ENCODE assay signal across 10 mouse cellular contexts in genomic region chr19:45013581-45014225, GRCm38 (mm10). TPM values are rescaled to one million over a fixed set of nuclear protein-coding genes. Genes with fewer than 3 reads are reported as not detected.
DNase-seq lines count a peak whose midpoint lies in the region; ATAC-seq lines count a peak whose summit lies in the region.
"Had no signal": no experiment of that assay in that cellular context is flagged by ENCODE, and none has a peak within 500 bp of the region (broad histone marks: within the 10 kb centered on the region; RNA-seq: fewer than 3 reads in every experiment).

No protein-coding gene starts in this region.

- H3K27ac ChIP-seq in heart, embryonic 10.5 days = peak overlapping the region; percentile 99
- H3K27ac ChIP-seq in lung, embryonic 16.5 days (ENCODE audit: low read length) = peak overlapping the region; percentile 100
- peak overlapping the region; percentile 99 for H3K27ac ChIP-seq in intestine, embryonic 15.5 days
- peak overlapping the region; percentile 99; the same call in 1 of the 2 replicates for H3K27ac ChIP-seq in stomach, embryonic 14.5 days (ENCODE audit: low read length)

- peak overlapping the region; percentile 11; the same call in 1 of the 2 replicates for H3K9ac ChIP-seq in lung, embryonic 16.5 days (ENCODE audit: low read length)
- no peak overlapping the region; the same call in 1 of the 2 replicates for H3K9ac ChIP-seq in intestine, embryonic 15.5 days
- H3K9ac ChIP-seq in stomach, embryonic 14.5 days (replicated peaks; ENCODE audit: low read depth, low read length) = no peak overlapping the region; the same call in 1 of the 2 replicates

- H3K4me3 ChIP-seq in heart, embryonic 10.5 days = peak overlapping the region; percentile 82
- H3K4me3 ChIP-seq in lung, embryonic 16.5 days (ENCODE audit: low read length) = no peak overlapping the region
- H3K4me3 ChIP-seq in intestine, embryonic 15.5 days (replicated peaks) = peak overlapping the region; percentile 5; the same call in 1 of the 2 replicates
- H3K4me3 ChIP-seq in stomach, embryonic 14.5 days (ENCODE audit: low read depth, low read length) = no peak overlapping the region

- peaks cover 47% of the 10 kb centered on the region for H3K4me1 ChIP-seq in heart, embryonic 10.5 days
- peaks cover 25% of the 10 kb centered on the region for H3K4me1 ChIP-seq in lung, embryonic 16.5 days (replicated peaks; ENCODE audit: control insufficient read depth, insufficient read depth, low read length)
- H3K4me1 ChIP-seq in intestine, embryonic 15.5 days (replicated peaks) = peaks cover 15% of the 10 kb centered on the region
- peaks cover 16% of the 10 kb centered on the region; the same call in 1 of the 2 replicates for H3K4me1 ChIP-seq in stomach, embryonic 14.5 days (ENCODE audit: control insufficient read depth, insufficient read depth, low read length)

- no peak overlapping the region for H3K4me2 ChIP-seq in lung, embryonic 16.5 days (ENCODE audit: low read depth, low read length)
- peak overlapping the region; percentile 83 for H3K4me2 ChIP-seq in intestine, embryonic 15.5 days (replicated peaks)
- H3K4me2 ChIP-seq in stomach, embryonic 14.5 days (replicated peaks; ENCODE audit: low read depth, low read length) = peak overlapping the region; percentile 91; the same call in 1 of the 2 replicates

- no peak for DNase-seq in heart, embryonic 10.5 days (ENCODE audit: low spot score)
- DNase-seq in heart, adult 8-10 months (ENCODE audit: low spot score) = no peak
- DNase-seq in lung, postnatal 14 days = no peak
- no peak for DNase-seq in cerebellum, adult 11 months
- no peak for DNase-seq in adrenal gland, adult 18-20 months (ENCODE audit: low spot score in 2 of 2)
- DNase-seq: cerebellum, postnatal 25 days had no signal

- WGBS in heart, embryonic 10.5 days = 60% methylated on average over 6 of the region's 6 CpGs
- WGBS in lung, embryonic 16.5 days = 57% methylated on average over 6 of the region's 6 CpGs
- 46% methylated on average over 6 of the region's 6 CpGs for WGBS in intestine, embryonic 15.5 days
- 45% methylated on average over 6 of the region's 6 CpGs for WGBS in stomach, embryonic 14.5 days

- ATAC-seq in lung, embryonic 16.5 days (ENCODE audit: low read depth) = no peak
- no peak for ATAC-seq in intestine, embryonic 15.5 days
- ATAC-seq in stomach, embryonic 14.5 days (ENCODE audit: insufficient number of reproducible peaks, insufficient read depth, low FRiP score, low read depth) = no peak

- no peaks in the 10 kb centered on the region for H3K9me3 ChIP-seq in heart, embryonic 10.5 days
- no peaks in the 10 kb centered on the region for H3K9me3 ChIP-seq in lung, embryonic 16.5 days (ENCODE audit: control insufficient read depth, low read length)
- no peaks in the 10 kb centered on the region for H3K9me3 ChIP-seq in intestine, embryonic 15.5 days
- no peaks in the 10 kb centered on the region for H3K9me3 ChIP-seq in stomach, embryonic 14.5 days (ENCODE audit: control insufficient read depth, low read depth, low read length)

- H3K36me3 ChIP-seq in heart, embryonic 10.5 days = peaks cover 34% of the 10 kb centered on the region
- H3K36me3 ChIP-seq in lung, embryonic 16.5 days (ENCODE audit: control insufficient read depth, insufficient read depth, low read length) = peaks cover 19% of the 10 kb centered on the region
- H3K36me3 ChIP-seq in intestine, embryonic 15.5 days = peaks cover 19% of the 10 kb centered on the region
- peaks cover 26% of the 10 kb centered on the region for H3K36me3 ChIP-seq in stomach, embryonic 14.5 days (ENCODE audit: control insufficient read depth, insufficient read depth, low read length)

- no peaks in the 10 kb centered on the region for H3K27me3 ChIP-seq in heart, embryonic 10.5 days (ENCODE audit: insufficient read depth, poor library complexity, severe bottlenecking)
- no peaks in the 10 kb centered on the region for H3K27me3 ChIP-seq in lung, embryonic 16.5 days (ENCODE audit: control insufficient read depth, insufficient read depth, low read depth, low read length)
- H3K27me3 ChIP-seq in intestine, embryonic 15.5 days (replicated peaks) = no peaks in the 10 kb centered on the region
- H3K27me3 ChIP-seq in stomach, embryonic 14.5 days (ENCODE audit: control insufficient read depth, insufficient read depth, low read length) = no peaks in the 10 kb centered on the region

RNA-seq across cellular contexts. Expression of gene Lzts2, which starts 0.5 kb away (rescaled TPM):
- 47.5 and 61.4 TPM in 2 replicates for polyA plus RNA-seq in heart, embryonic 10.5 days (2016; fragmentation: Nextera tagmentation; extraction: Ambion mirVana)
- total RNA-seq in heart, adult 8-10 months (2022) = 10 to 100 TPM; 53.9 to 70.5 (median 63.8) TPM
- polyA plus RNA-seq in lung, embryonic 16.5 days (2015; fragmentation: Nextera tagmentation; extraction: Ambion mirVana) = 50.1 and 51.6 TPM in 2 replicates
- 56.9 and 63.2 TPM in 2 replicates for polyA plus RNA-seq in intestine, embryonic 15.5 days (2015; fragmentation: Nextera tagmentation; extraction: Ambion mirVana)
- 52.5 and 56.0 TPM in 2 replicates for polyA plus RNA-seq in stomach, embryonic 14.5 days (2014; fragmentation: Nextera tagmentation; extraction: Ambion mirVana)
- 10 to 100 TPM; 70.6 to 72.7 TPM for total RNA-seq in adrenal gland, adult 18-20 months (2021)

RNA-seq across cellular contexts. Expression of gene Mrpl43, which starts 7.5 kb away (rescaled TPM):
- 63.8 and 66.3 TPM in 2 replicates for polyA plus RNA-seq in heart, embryonic 10.5 days (2016; fragmentation: Nextera tagmentation; extraction: Ambion mirVana)
- total RNA-seq in heart, adult 8-10 months (2022) = 10 to 100 TPM; 43.9 to 59.9 (median 54.3) TPM
- 65.2 and 67.2 TPM in 2 replicates for polyA plus RNA-seq in lung, embryonic 16.5 days (2015; fragmentation: Nextera tagmentation; extraction: Ambion mirVana)
- 73.8 and 76.7 TPM in 2 replicates for polyA plus RNA-seq in intestine, embryonic 15.5 days (2015; fragmentation: Nextera tagmentation; extraction: Ambion mirVana)
- 60.1 and 60.4 TPM in 2 replicates for polyA plus RNA-seq in stomach, embryonic 14.5 days (2014; fragmentation: Nextera tagmentation; extraction: Ambion mirVana)
- total RNA-seq in adrenal gland, adult 18-20 months (2021) = 10 to 100 TPM; 45.2 to 48.3 TPM

RNA-seq across cellular contexts. Expression of gene Twnk, which starts 8.2 kb away (rescaled TPM):
- polyA plus RNA-seq in heart, embryonic 10.5 days (2016; fragmentation: Nextera tagmentation; extraction: Ambion mirVana) = 24.4 and 27.0 TPM in 2 replicates
- total RNA-seq in heart, adult 8-10 months (2022) = 10 to 100 TPM; 30.6 to 34.6 (median 31.4) TPM
- 19.8 and 19.9 TPM in 2 replicates for polyA plus RNA-seq in lung, embryonic 16.5 days (2015; fragmentation: Nextera tagmentation; extraction: Ambion mirVana)
- 20.5 and 22.5 TPM in 2 replicates for polyA plus RNA-seq in intestine, embryonic 15.5 days (2015; fragmentation: Nextera tagmentation; extraction: Ambion mirVana)
- polyA plus RNA-seq in stomach, embryonic 14.5 days (2014; fragmentation: Nextera tagmentation; extraction: Ambion mirVana) = 13.3 and 15.3 TPM in 2 replicates
- total RNA-seq in adrenal gland, adult 18-20 months (2021) = 10 to 100 TPM; 24.7 to 30.5 TPM

RNA-seq across cellular contexts. Expression of gene Sema4g, which starts 24.8 kb away (rescaled TPM):
- polyA plus RNA-seq in heart, embryonic 10.5 days (2016; fragmentation: Nextera tagmentation; extraction: Ambion mirVana) = 1.3 and 3.4 TPM in 2 replicates
- total RNA-seq in heart, adult 8-10 months (2022) = under 1 TPM in 3 of 4 experiments, not detected in 1; 0.25 to 0.46 (median 0.44) TPM
- polyA plus RNA-seq in lung, embryonic 16.5 days (2015; fragmentation: Nextera tagmentation; extraction: Ambion mirVana) = 1.3 and 1.6 TPM in 2 replicates
- 13.7 and 16.2 TPM in 2 replicates for polyA plus RNA-seq in intestine, embryonic 15.5 days (2015; fragmentation: Nextera tagmentation; extraction: Ambion mirVana)
- 6.0 and 6.6 TPM in 2 replicates for polyA plus RNA-seq in stomach, embryonic 14.5 days (2014; fragmentation: Nextera tagmentation; extraction: Ambion mirVana)
- total RNA-seq in adrenal gland, adult 18-20 months (2021) = 1 to 10 TPM; 4.1 to 5.5 TPM

RNA-seq across cellular contexts. Expression of gene Pdzd7, which starts 31.8 kb away (rescaled TPM):
- polyA plus RNA-seq in heart, embryonic 10.5 days (2016; fragmentation: Nextera tagmentation; extraction: Ambion mirVana) = 0.34 and 0.55 TPM in 2 replicates
- under 1 TPM in 1 of 4 experiments, not detected in 3; 0.46 TPM for total RNA-seq in heart, adult 8-10 months (2022)
- polyA plus RNA-seq in lung, embryonic 16.5 days (2015; fragmentation: Nextera tagmentation; extraction: Ambion mirVana) = 0.21 and 0.33 TPM in 2 replicates
- polyA plus RNA-seq in intestine, embryonic 15.5 days (2015; fragmentation: Nextera tagmentation; extraction: Ambion mirVana) = 0.40 and 0.43 TPM in 2 replicates
- polyA plus RNA-seq in stomach, embryonic 14.5 days (2014; fragmentation: Nextera tagmentation; extraction: Ambion mirVana) = 0.62 TPM in 2 replicates
- under 1 TPM; 0.13 to 0.48 TPM for total RNA-seq in adrenal gland, adult 18-20 months (2021)
- total RNA-seq: megakaryocyte progenitor cell, adult 5-6 weeks had no signal

Comparison
In these comparisons a context has a peak if more than half of its experiments do, and no peak if none do; other contexts are left out.
1. H3K4me3 ChIP-seq: peak in heart, embryonic 10.5 days (single experiment) and intestine, embryonic 15.5 days (single experiment); none in lung, embryonic 16.5 days (single experiment) and stomach, embryonic 14.5 days (single experiment).
2. Peak in every context shown above with its lines, with median percentiles within 50 percentile points of each other: H3K27ac ChIP-seq.